In the genomic region with DNA sequence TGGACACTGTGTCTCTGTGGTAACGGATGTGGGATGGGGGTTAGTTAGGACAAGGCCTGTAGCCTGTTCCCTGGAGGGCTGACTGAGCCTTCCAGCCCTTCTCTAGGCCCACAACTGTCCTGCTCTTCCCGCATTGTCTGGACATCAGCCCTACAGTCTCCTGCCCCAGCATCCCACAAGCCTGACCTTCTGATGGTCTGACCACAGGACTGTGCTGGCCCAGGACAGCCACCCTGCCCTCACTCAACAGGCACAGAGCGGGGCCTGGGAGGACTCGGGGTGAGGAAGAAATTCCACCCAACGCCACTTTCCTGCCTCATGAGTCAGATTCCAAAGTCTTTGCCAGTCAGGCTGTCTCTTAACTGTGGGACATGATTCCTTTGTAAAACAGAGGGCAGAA, we compare ENCODE assay signal across 33 mouse cellular contexts. TPM values are rescaled to one million over a fixed set of nuclear protein-coding genes. Genes with fewer than 3 reads are reported as not detected.
DNase-seq lines count a peak whose midpoint lies in the region; ATAC-seq and TF ChIP-seq lines count a peak whose summit lies in the region.
"Had no signal": no experiment of that assay in that cellular context is flagged by ENCODE, and none has a peak within 500 bp of the region (broad histone marks: within the 10 kb centered on the region; RNA-seq: fewer than 3 reads in every experiment).

No protein-coding gene starts in this region.

- no peaks in the 10 kb centered on the region for H3K27me3 ChIP-seq in heart, adult 2 months (ENCODE audit: control insufficient read depth, insufficient read depth, low read length)
- no peaks in the 10 kb centered on the region for H3K27me3 ChIP-seq in midbrain, embryonic 10.5 days (ENCODE audit: low read depth, poor library complexity, severe bottlenecking)
- H3K27me3 ChIP-seq in midbrain, embryonic 15.5 days (replicated peaks): no peaks in the 10 kb centered on the region
- no peaks in the 10 kb centered on the region for H3K27me3 ChIP-seq in myocyte (ENCODE audit: control insufficient read depth, insufficient read depth, insufficient read length)
- H3K27me3 ChIP-seq: embryonic facial prominence, embryonic 15.5 days; forebrain, embryonic 12.5 days; heart, embryonic 13.5 days; hindbrain, embryonic 15.5 days; limb, embryonic 12.5 days; liver, embryonic 15.5 days; neural tube, embryonic 12.5 days had no signal

- ATAC-seq in midbrain, embryonic 15.5 days (replicated peaks): no peak
- ATAC-seq: forebrain, postnatal 0 days; intestine, embryonic 16.5 days; midbrain, embryonic 16.5 days had no signal

- TF ChIP-seq POLR2A in heart, adult 2 months (IDR thresholded peaks at IDR 0.05; ENCODE audit: insufficient read depth, low read depth, low read length): no peak
- TF ChIP-seq POLR2A in myocyte (IDR thresholded peaks at IDR 0.05; ENCODE audit: insufficient read length, low read depth): no peak

- no peak overlapping the region for H3K4me2 ChIP-seq in midbrain, embryonic 15.5 days
- peak overlapping the region; percentile 50 for H3K4me2 ChIP-seq in myocyte (ENCODE audit: low read depth)
- H3K4me2 ChIP-seq: embryonic facial prominence, embryonic 15.5 days; forebrain, embryonic 12.5 days; heart, embryonic 13.5 days; hindbrain, embryonic 15.5 days; limb, embryonic 12.5 days; liver, embryonic 15.5 days; lung, embryonic 14.5 days; neural tube, embryonic 12.5 days had no signal

- peaks cover 9% of the 10 kb centered on the region for H3K4me1 ChIP-seq in heart, adult 2 months (ENCODE audit: control insufficient read depth, insufficient read depth, low read length)
- H3K4me1 ChIP-seq in midbrain, embryonic 10.5 days: peaks cover 16% of the 10 kb centered on the region
- 0 out of 2 replicates have a peak, but pooled peaks cover 4% of the 10 kb centered on the region for H3K4me1 ChIP-seq in midbrain, embryonic 15.5 days
- H3K4me1 ChIP-seq: forebrain, embryonic 12.5 days; hindbrain, embryonic 15.5 days; neural tube, embryonic 12.5 days had no signal

- DNase-seq in heart, adult 2 months: no peak
- no peak for DNase-seq in heart, adult 9 months (ENCODE audit: low spot score in 2 of 2)
- no peak for DNase-seq in midbrain, embryonic 10.5 days (ENCODE audit: low spot score)
- DNase-seq in Muller cell, postnatal 12 days (ENCODE audit: inconsistent ontology term): peak; percentile 59
- DNase-seq in embryo, embryonic 10 days (ENCODE audit: low spot score): no peak
- DNase-seq: forebrain, postnatal 0 days; gastrocnemius, postnatal 10 days; kidney, adult 9 months; layer of hippocampus, postnatal 36 days; lung, embryonic 14.5 days; lung, postnatal 14 days; right cerebral cortex, postnatal 4 days; thymus, postnatal 4 days had no signal

- 62% methylated on average over 5 of the region's 5 CpGs for WGBS in heart, adult 2 months
- WGBS in midbrain, embryonic 10.5 days: 93% methylated on average over 5 of the region's 5 CpGs
- 90% methylated on average over 5 of the region's 5 CpGs for WGBS in midbrain, embryonic 15.5 days

- no peak overlapping the region; the same call in 1 of the 2 replicates for H3K9ac ChIP-seq in heart, adult 2 months (ENCODE audit: low read depth, low read length)
- H3K9ac ChIP-seq in midbrain, embryonic 15.5 days: no peak overlapping the region
- H3K9ac ChIP-seq: embryonic facial prominence, embryonic 15.5 days; forebrain, embryonic 12.5 days; forebrain, postnatal 0 days; heart, embryonic 13.5 days; hindbrain, embryonic 15.5 days; limb, embryonic 12.5 days; liver, embryonic 15.5 days; lung, embryonic 14.5 days; neural tube, embryonic 12.5 days had no signal

- intact Hi-C loops in heart, adult 2 months (cut with DNase I): no loop called here

- no peak for TF ChIP-seq EP300 in heart, adult 2 months (IDR thresholded peaks at IDR 0.05; ENCODE audit: insufficient read depth, low read depth, low read length)

- H3K27ac ChIP-seq in heart, adult 2 months: peak overlapping the region; percentile 55
- peak overlapping the region; percentile 6; the same call in 1 of the 2 replicates for H3K27ac ChIP-seq in midbrain, embryonic 10.5 days (replicated peaks)
- H3K27ac ChIP-seq in midbrain, embryonic 15.5 days: no peak overlapping the region
- H3K27ac ChIP-seq: embryonic facial prominence, embryonic 10.5 days; embryonic facial prominence, embryonic 15.5 days; forebrain, embryonic 12.5 days; heart, embryonic 13.5 days; hindbrain, embryonic 15.5 days; limb, embryonic 12.5 days; liver, embryonic 15.5 days; neural tube, embryonic 12.5 days; stomach, postnatal 0 days had no signal

- H3K4me3 ChIP-seq in heart, adult 2 months: no peak overlapping the region
- no peak overlapping the region for H3K4me3 ChIP-seq in midbrain, embryonic 10.5 days
- no peak overlapping the region for H3K4me3 ChIP-seq in midbrain, embryonic 15.5 days
- no peak overlapping the region for H3K4me3 ChIP-seq in myocyte
- H3K4me3 ChIP-seq: embryonic facial prominence, embryonic 10.5 days; embryonic facial prominence, embryonic 15.5 days; forebrain, embryonic 12.5 days; heart, embryonic 13.5 days; hindbrain, embryonic 15.5 days; limb, embryonic 12.5 days; liver, embryonic 15.5 days; neural tube, embryonic 12.5 days had no signal

- H3K36me3 ChIP-seq in heart, adult 2 months (ENCODE audit: control insufficient read depth, insufficient read depth, low read length): no peaks in the 10 kb centered on the region
- H3K36me3 ChIP-seq in midbrain, embryonic 10.5 days: peaks cover 3% of the 10 kb centered on the region; the same call in 1 of the 2 replicates
- no peaks in the 10 kb centered on the region for H3K36me3 ChIP-seq in midbrain, embryonic 15.5 days (replicated peaks)
- H3K36me3 ChIP-seq in myocyte (ENCODE audit: control insufficient read depth, insufficient read depth): peaks cover 22% of the 10 kb centered on the region

- TF ChIP-seq CTCF in heart, adult 2 months (IDR thresholded peaks at IDR 0.05): no peak

- H3ac ChIP-seq in myocyte (ENCODE audit: control insufficient read depth, insufficient read length): no peak overlapping the region

- no peaks in the 10 kb centered on the region for H3K79me2 ChIP-seq in heart, adult 2 months (replicated peaks; ENCODE audit: control insufficient read depth, insufficient read depth, low read length)
- H3K79me2 ChIP-seq in myocyte (ENCODE audit: control insufficient read depth, insufficient read depth): peaks cover 5% of the 10 kb centered on the region

- no peaks in the 10 kb centered on the region for H3K9me3 ChIP-seq in midbrain, embryonic 10.5 days (replicated peaks)
- H3K9me3 ChIP-seq in midbrain, embryonic 15.5 days: no peaks in the 10 kb centered on the region
- H3K9me3 ChIP-seq: embryonic facial prominence, embryonic 10.5 days; embryonic facial prominence, embryonic 15.5 days; forebrain, embryonic 12.5 days; heart, embryonic 13.5 days; hindbrain, embryonic 15.5 days; limb, embryonic 12.5 days; liver, embryonic 15.5 days; neural tube, embryonic 12.5 days had no signal

TF ChIP-seq in myocyte, 11 proteins besides CTCF, POLR2A, EP300 and RAD21:
- no peak for TF ChIP-seq E2F4 (IDR thresholded peaks at IDR 0.05; ENCODE audit: insufficient read depth)
- peak; percentile 34 for TF ChIP-seq POLR2AphosphoS2 (IDR thresholded peaks at IDR 0.05; ENCODE audit: insufficient read length, low read depth)
- TF ChIP-seq MYOD1 (IDR thresholded peaks at IDR 0.05; ENCODE audit: control insufficient read depth in 1 of 3, insufficient read length in 2 of 3, low read depth in 2 of 3): peak in 1 of 3 experiments; percentile 7
- no peak for TF ChIP-seq SRF (IDR thresholded peaks at IDR 0.05; ENCODE audit: control insufficient read depth, insufficient read length, low read depth)

RNA-seq across cellular contexts. Expression of gene St6galnac6, which starts 1.8 kb away (rescaled TPM):
- total RNA-seq in heart, adult 2 months (2021): 100 to 1,000 TPM; 107 to 125 TPM
- 129 and 174 TPM in 2 replicates for polyA plus RNA-seq in heart, adult 2 months (2012; rRNA removed)
- polyA plus RNA-seq in midbrain, embryonic 10.5 days (2016; fragmentation: Nextera tagmentation; extraction: Ambion mirVana): 10.8 and 11.9 TPM in 2 replicates
- polyA plus RNA-seq in midbrain, embryonic 15.5 days (2015; fragmentation: Nextera tagmentation; extraction: Ambion mirVana): 24.2 and 26.9 TPM in 2 replicates
- polyA plus RNA-seq in myocyte (2012; fragmentation: generic; extraction: Trizol): 48.7 TPM

RNA-seq across cellular contexts. Expression of gene St6galnac4, which starts 10.8 kb away (rescaled TPM):
- total RNA-seq in heart, adult 2 months (2021): 10 to 100 TPM; 16.2 to 17.8 TPM
- polyA plus RNA-seq in heart, adult 2 months (2012; rRNA removed): 25.2 and 28.6 TPM in 2 replicates
- polyA plus RNA-seq in midbrain, embryonic 10.5 days (2016; fragmentation: Nextera tagmentation; extraction: Ambion mirVana): 15.9 and 17.1 TPM in 2 replicates
- 33.3 and 36.5 TPM in 2 replicates for polyA plus RNA-seq in midbrain, embryonic 15.5 days (2015; fragmentation: Nextera tagmentation; extraction: Ambion mirVana)
- polyA plus RNA-seq in myocyte (2012; fragmentation: generic; extraction: Trizol): 75.4 TPM

RNA-seq across cellular contexts. Expression of gene 9430097D07Rik, which starts 22.2 kb away (rescaled TPM):
- total RNA-seq in heart, adult 2 months (2021): not detected
- not detected in 2 replicates for polyA plus RNA-seq in heart, adult 2 months (2012; rRNA removed)
- 0.17 and 0.22 TPM in 2 replicates for polyA plus RNA-seq in midbrain, embryonic 10.5 days (2016; fragmentation: Nextera tagmentation; extraction: Ambion mirVana)
- polyA plus RNA-seq in midbrain, embryonic 15.5 days (2015; fragmentation: Nextera tagmentation; extraction: Ambion mirVana): 0.60 and 0.86 TPM in 2 replicates
- 0.04 TPM for polyA plus RNA-seq in myocyte (2012; fragmentation: generic; extraction: Trizol)
- total RNA-seq: adrenal gland, postnatal 14 days; common myeloid progenitor, adult 5-6 weeks; gastrocnemius, postnatal 10 days; heart, adult 18-20 months; heart, postnatal 14 days; liver, adult 2 months had no signal
- polyA plus RNA-seq: intestine, embryonic 16.5 days; limb, embryonic 12.5 days; liver, adult 2 months; liver, embryonic 15.5 days; lung, embryonic 14.5 days; spleen, adult 2 months; stomach, postnatal 0 days; thymus, postnatal 0 days had no signal

RNA-seq across cellular contexts. Expression of gene Pip5kl1, which starts 23.1 kb away (rescaled TPM):
- total RNA-seq in heart, adult 2 months (2021): not detected
- polyA plus RNA-seq in heart, adult 2 months (2012; rRNA removed): 0.25 TPM in 1 of 2 replicates, not detected in the other
- 1.9 and 2.8 TPM in 2 replicates for polyA plus RNA-seq in midbrain, embryonic 10.5 days (2016; fragmentation: Nextera tagmentation; extraction: Ambion mirVana)
- polyA plus RNA-seq in midbrain, embryonic 15.5 days (2015; fragmentation: Nextera tagmentation; extraction: Ambion mirVana): 11.3 and 11.8 TPM in 2 replicates
- polyA plus RNA-seq in myocyte (2012; fragmentation: generic; extraction: Trizol): 0.10 TPM
- total RNA-seq: adrenal gland, postnatal 14 days; common myeloid progenitor, adult 5-6 weeks; gastrocnemius, postnatal 10 days; heart, adult 18-20 months; heart, postnatal 14 days; liver, adult 2 months had no signal
- polyA plus RNA-seq: heart, embryonic 13.5 days; liver, adult 2 months; liver, embryonic 15.5 days had no signal

RNA-seq across cellular contexts. Expression of gene Ak1, which starts 23.9 kb away (rescaled TPM):
- total RNA-seq in heart, adult 2 months (2021): 100 to 1,000 TPM; 606 to 670 TPM
- 584 and 623 TPM in 2 replicates for polyA plus RNA-seq in heart, adult 2 months (2012; rRNA removed)
- 26.4 and 30.3 TPM in 2 replicates for polyA plus RNA-seq in midbrain, embryonic 10.5 days (2016; fragmentation: Nextera tagmentation; extraction: Ambion mirVana)
- 97.6 and 101 TPM in 2 replicates for polyA plus RNA-seq in midbrain, embryonic 15.5 days (2015; fragmentation: Nextera tagmentation; extraction: Ambion mirVana)
- 265 TPM for polyA plus RNA-seq in myocyte (2012; fragmentation: generic; extraction: Trizol)
